Mouse (Mus musculus) layer of hippocampus, postnatal 36 days (tissue): ENCODE data around the gene Fzd7. TPM values are rescaled to one million over a fixed set of nuclear protein-coding genes. Genes with fewer than 3 reads are reported as not detected.

Source experiments
- DNase-seq, 2 experiments: peaks; one replicate each; pipeline ENCODE4 v3.0.0; 2022
- total RNA-seq, 2 experiments: library from RNA; stranded (reverse); gene quantifications; 2 replicates each; pipeline ENCODE4 v1.2.3; 2021

Gene Fzd7
- total RNA-seq, 2 experiments from 2014 or later = 5.3 to 5.4 TPM

- DNase-seq = no peak
Measured at GRCm38 (mm10) chr1:59472368-59473180, 9.7 kb upstream of the Fzd7 start.

- no peak for DNase-seq
Measured at GRCm38 (mm10) chr1:59473181-59473555, 9.1 kb upstream of the Fzd7 start.

GRCm38 (mm10) chr1:59475618-59476017 lies 6.6 kb upstream of the Fzd7 start:
- no peak for DNase-seq

GRCm38 (mm10) chr1:59478911-59479310 lies 3.3 kb upstream of the Fzd7 start:
- DNase-seq = no peak

- no peak for DNase-seq
Measured at GRCm38 (mm10) chr1:59480821-59481455, 1.3 kb upstream of the Fzd7 start.

GRCm38 (mm10) chr1:59481456-59482291 lies 550 bp upstream of the Fzd7 start:
- DNase-seq = peak; percentile 81 to 85

- DNase-seq = peak; percentile 34 to 36
Measured at GRCm38 (mm10) chr1:59482696-59483520, 684 bp downstream of the Fzd7 start.

- peak; percentile 53 to 66 for DNase-seq
Measured at GRCm38 (mm10) chr1:59483521-59484245, 1.5 kb downstream of the Fzd7 start.

- no peak for DNase-seq
Measured at GRCm38 (mm10) chr1:59484314-59484713, 2.1 kb downstream of the Fzd7 start.

- DNase-seq = no peak
Measured at GRCm38 (mm10) chr1:59484791-59485785, 2.9 kb downstream of the Fzd7 start.

- no peak for DNase-seq
Measured at GRCm38 (mm10) chr1:59485803-59486202, 3.6 kb downstream of the Fzd7 start.

GRCm38 (mm10) chr1:59487651-59488051 lies 5.4 kb downstream of the Fzd7 start:
- DNase-seq = no peak

GRCm38 (mm10) chr1:59488481-59488880 lies 6.3 kb downstream of the Fzd7 start:
- no peak for DNase-seq

GRCm38 (mm10) chr1:59488991-59489390 lies 6.8 kb downstream of the Fzd7 start:
- no peak for DNase-seq

GRCm38 (mm10) chr1:59491517-59491916 lies 9.3 kb downstream of the Fzd7 start:
- DNase-seq = no peak

GRCm38 (mm10) chr1:59492432-59492831 lies 10.2 kb downstream of the Fzd7 start:
- DNase-seq = no peak

GRCm38 (mm10) chr1:59495970-59496369 lies 13.7 kb downstream of the Fzd7 start:
- DNase-seq = no peak

GRCm38 (mm10) chr1:59497741-59498613 lies 15.8 kb downstream of the Fzd7 start:
- no peak for DNase-seq

- DNase-seq = no peak
Measured at GRCm38 (mm10) chr1:59499327-59499726, 17.1 kb downstream of the Fzd7 start.
